Mouse (Mus musculus): ENCODE results near the gene Catip.

DNA sequence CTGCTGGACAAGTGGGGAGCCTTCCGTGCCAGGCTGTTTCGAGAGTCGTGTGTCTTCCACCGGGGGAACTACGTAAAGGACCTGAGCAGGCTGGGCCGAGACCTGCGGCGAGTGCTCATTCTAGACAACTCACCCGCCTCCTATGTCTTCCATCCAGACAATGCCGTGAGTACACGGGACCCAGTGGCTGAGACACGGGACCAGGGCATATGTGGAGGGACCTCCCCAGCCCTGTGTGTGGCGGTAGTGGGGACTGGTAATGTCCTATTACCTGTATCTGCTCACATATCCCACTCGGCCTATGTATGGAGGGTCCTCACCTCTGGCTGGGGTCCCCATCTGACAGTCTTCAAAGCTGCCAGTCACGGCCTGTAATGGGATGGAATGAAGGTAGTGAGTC, 33.0 kb downstream of the Catip start:
- TF ChIP-seq CTCF (IDR thresholded peaks at IDR 0.05; ENCODE audit: extremely low read depth, insufficient read length, insufficient replicate concordance, low read depth, low read length) (no peak), POLR2A (IDR thresholded peaks at IDR 0.05; ENCODE audit: low read depth, low read length) (no peak)
